Mouse (Mus musculus): Measurements from ENCODE around the gene Abcb6.
A peak's percentile ranks its signal among the peaks of the same experiment; 100 is the strongest.

Abcb6 gene

DNA sequence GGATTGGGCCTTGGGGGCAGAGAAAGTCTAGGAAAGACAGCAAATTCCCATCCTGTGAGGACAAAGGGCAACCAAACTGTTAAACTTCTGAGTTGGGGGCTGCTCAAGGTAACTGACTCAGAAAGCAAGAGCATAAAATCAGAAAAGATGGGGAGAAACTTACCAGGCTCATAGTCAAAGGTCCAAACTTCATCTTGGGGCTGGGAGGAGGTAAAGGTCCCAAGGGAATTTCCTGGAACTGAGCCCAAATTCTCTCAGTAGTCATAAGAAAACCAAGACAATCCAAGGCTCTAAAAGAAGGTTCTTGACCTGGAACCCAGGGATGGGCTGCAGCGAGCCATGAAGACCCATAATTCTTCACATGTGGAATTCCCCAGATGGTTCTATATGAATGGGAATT is 21.0 kb upstream of the Abcb6 start:
- no peak for DNase-seq

DNA sequence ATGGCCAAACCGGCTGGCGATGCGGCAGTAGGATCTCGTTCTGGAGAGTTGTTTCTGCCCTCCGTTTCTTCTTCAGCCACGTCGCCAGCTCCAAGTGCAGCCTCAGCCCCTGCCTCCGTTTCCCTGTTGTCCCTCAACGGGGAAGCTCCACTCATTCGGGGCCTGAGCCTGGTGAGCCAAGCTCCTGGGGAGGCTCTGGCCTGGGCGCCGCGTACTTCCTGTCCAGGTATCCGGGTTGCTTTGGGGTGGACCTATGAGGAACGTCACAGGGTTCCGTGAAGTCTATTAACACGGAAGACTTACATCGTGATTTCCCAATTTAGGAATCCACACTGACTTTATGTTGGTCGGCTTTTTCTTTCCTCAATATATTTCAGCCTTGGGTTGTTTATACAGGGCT is 12.3 kb upstream of the Abcb6 start:
- DNase-seq: peak in 1 of 2 experiments; percentile 45

GRCm38 (mm10) chr1:75191622-75192402 is 11.6 kb upstream of the Abcb6 start, which contains the start of the genes Ankzf1 and Atg9a:
Ankzf1 (plus strand) TSS chr1:75192151.
Atg9a (minus strand) TSS chr1:75192196.
- peak; percentile 92 to 94 for DNase-seq

- DNase-seq: no peak
Observed at GRCm38 (mm10) chr1:75191258-75191621, 11.0 kb upstream of the Abcb6 start.

DNA sequence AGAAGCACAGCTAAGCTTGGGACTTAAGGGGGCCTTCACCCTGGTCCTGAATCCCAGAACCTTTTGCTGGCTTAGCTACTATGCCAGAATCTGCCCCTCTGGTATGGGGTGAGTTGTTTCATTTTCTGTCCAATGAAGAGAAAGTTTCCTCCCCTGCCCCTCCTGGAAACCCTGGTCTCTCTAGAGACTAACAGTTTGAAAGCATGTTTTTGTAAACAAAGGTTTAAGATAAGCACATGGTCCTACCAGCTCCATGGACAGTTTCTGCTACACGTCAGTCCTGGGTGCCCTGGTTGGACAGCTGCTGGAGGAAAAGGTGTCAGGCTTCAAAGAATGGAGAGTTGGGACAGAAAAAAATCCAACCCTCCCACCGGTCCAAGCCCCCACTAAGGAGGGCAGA is 10.4 kb upstream of the Abcb6 start:
- no peak for DNase-seq

GRCm38 (mm10) chr1:75187914-75188483 is 7.8 kb upstream of the Abcb6 start:
- no peak for DNase-seq

DNA sequence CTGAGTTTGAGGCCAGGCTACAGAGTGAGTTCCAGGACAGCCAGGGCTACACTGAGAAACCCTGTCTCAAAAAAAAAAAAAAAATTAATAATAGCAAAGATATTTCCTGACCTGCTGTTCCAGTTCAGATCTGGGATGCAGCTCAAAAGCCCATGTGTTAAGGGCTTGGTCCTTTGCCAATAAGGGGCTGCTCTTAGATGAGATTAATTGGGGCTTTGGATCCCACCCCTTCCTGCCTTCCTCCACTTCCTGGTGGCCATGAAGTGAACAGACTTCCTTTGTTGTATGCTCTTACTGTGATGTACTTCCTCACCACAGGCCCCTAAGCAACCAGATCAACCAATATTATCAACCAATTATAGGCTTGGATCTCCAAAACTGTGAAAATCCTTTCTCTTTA is 6.9 kb upstream of the Abcb6 start:
- no peak for DNase-seq

- DNase-seq: peak in 1 of 2 experiments; percentile 42
Observed at GRCm38 (mm10) chr1:75185495-75185894, 5.3 kb upstream of the Abcb6 start.

DNA sequence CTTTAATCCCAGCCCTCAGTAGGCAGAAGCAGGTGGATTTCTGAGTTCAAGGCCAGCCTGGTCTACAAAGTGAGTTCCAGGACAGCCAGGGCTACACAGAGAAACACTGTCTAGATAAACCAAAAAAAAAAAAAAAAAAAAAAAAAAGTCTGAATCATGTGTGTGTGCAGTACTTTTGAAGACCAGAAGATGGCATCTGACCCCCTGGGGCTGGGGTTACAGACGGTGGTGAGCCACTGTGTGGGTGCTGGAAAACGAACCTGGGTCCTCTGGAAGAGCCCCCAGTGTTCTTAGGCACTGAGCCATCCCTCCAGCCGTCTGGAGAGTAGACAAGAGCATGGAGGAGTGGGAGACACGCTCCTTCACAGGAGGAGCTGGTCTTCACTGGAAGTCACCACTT is 2.0 kb upstream of the Abcb6 start:
- DNase-seq: peak in 1 of 2 experiments; percentile 39

GRCm38 (mm10) chr1:75181377-75181870 is 1.2 kb upstream of the Abcb6 start:
- DNase-seq: peak in 1 of 2 experiments; percentile 37

DNA sequence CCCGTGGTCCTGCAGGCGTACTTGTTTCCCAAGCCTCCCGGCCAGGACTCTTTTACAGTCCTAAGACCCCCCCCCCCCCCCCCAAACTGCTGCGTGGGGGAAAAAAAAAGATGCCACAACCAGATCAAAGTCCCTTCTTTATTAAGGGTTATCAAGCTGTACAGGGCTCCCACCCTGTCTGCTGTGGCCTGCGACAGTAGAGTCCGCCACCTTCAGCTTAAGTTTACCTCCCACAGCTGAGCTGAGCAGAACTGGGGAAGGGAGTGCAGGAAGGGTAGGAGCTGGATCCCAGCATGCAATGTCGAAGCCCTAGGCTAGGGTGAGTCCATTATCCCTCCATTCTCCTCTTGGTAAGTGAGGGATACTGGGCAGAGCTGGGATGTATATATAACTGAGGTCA is 549 bp upstream of the Abcb6 start:
- DNase-seq: no peak

- DNase-seq: peak; percentile 90 to 92
Observed at GRCm38 (mm10) chr1:75179334-75180104, 673 bp downstream of the Abcb6 start.

GRCm38 (mm10) chr1:75168472-75169464 is 11.4 kb downstream of the Abcb6 start, which contains the start of gene Zfand2b:
Zfand2b (plus strand) TSS chr1:75168646.
- DNase-seq: peak; percentile 97

GRCm38 (mm10) chr1:75168093-75168471 is 12.1 kb downstream of the Abcb6 start:
- no peak for DNase-seq

DNA sequence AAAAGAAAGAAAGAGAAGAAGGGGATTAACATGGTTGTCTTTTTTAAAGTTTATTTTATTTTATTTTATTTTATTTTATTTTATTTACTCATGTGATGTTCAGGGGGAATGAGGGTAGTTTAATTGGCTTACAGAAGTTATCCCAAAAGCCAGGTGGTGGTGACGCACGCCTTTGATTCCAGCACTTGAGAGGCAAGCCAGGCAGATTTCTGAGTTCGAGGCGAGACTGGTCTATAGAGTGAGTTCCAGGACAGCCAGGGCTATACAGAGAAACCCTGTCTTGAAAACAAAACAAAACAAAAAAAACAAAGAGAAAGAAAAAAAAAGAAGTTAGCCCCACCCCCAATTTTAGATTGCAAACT is 20.0 kb downstream of the Abcb6 start:
- DNase-seq: no peak

DNA sequence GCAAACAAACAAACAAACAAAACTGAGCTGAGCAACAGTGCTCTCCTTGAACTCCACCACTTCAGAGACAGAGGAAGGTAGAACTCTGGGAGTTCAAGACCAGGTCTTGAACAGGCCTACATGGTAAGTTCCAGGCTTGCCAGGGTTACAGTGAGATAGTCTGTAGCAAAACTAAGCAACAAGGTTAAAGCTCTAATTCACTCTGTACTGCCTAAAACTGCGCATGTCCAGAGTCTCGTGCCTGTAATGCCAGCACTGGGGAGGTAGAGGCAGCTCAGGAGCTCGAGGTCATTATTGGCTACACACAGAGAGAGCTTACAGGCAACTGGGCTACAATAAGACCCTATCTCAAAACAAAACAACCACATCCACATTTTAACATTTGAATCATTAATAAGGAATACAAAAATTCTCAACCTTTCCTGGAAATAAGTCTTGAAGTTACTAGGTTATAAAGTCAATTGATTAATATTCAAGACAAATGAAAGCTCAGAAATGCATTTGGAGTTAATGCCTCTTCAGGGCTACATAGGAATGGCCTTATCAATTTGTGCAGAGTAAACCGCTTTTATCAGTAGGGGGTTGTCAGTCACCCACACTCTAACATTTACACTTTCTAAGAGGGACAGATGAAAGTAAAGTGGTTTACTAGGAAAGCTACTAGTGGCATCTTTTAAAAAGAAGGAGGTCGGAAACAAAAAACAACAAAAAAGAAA is 20.5 kb downstream of the Abcb6 start:
- DNase-seq: no peak

DNA sequence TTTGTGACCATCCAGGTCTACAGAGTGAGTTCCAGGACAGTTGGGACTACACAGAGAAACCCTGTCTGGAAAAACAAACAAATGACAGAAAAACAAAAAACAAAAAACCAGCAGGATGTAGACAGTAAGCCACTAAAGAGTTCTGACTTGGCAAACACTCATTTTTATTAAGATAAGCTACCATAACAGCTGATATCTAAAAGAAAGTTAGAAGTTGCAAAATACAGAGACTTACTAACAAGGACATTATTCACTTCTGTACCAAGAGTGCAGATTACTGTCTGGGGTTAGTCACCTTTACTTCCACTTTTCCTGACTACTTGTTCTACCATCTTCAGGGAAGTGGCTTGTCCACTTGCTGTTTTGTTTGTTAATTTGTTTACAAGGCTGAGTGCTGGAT is 21.2 kb downstream of the Abcb6 start:
- DNase-seq: no peak

DNA sequence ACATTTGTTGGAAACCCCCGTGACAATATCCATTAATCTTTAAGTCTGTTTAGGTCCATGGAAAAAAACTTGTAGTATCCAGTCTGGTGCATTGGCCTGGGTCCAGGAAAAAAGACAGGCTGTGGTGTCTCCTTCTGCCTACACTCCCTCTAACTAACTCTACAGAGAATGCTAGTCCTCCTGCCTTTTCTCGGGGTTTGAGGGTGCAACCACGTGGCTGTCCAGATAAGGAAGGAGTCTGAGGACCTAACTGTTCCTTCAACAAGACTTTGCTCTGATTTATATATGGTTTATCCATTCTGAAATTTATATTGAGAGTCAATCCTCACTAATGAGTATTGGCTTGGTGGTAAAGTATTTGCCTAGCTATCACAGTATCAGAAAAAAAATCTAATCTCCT is 24.4 kb downstream of the Abcb6 start:
- DNase-seq: no peak

- no peak for DNase-seq
Observed at GRCm38 (mm10) chr1:75148727-75149126, 31.5 kb downstream of the Abcb6 start.

DNA sequence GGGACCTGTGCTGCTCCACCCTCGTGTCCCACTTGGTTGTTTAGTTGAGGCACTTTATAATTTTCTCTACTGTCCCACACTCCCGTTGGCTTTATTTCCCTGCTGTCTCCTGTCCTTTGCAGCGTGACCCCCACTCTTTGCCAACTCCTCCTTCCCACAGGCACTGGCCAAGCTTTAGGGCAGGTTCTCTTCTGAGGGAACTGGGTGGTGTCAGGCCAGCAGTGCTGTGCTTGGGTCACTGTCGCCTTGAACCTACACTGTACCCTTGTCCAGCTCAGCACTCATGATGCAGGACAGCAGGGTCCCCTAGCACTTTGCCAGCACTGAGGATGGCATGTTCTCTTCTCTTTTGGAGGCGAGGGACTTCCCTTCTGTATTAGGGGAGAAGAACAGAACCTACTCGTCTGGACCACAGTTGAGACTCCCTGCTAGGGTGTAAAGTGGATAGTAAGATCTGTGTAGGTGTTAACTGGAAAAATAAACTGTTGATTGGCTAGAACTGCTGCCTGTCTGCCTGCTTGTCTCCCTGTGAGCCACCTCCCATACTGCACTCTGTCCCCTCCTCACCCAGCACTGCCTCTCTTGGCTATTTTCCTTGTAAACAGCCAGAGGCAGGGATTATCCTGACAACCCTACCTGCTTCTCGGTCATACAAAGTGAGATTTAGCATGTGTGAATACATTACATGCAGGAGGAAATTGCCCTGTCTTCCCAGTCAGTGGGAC is 32.6 kb downstream of the Abcb6 start:
- DNase-seq: no peak

DNA sequence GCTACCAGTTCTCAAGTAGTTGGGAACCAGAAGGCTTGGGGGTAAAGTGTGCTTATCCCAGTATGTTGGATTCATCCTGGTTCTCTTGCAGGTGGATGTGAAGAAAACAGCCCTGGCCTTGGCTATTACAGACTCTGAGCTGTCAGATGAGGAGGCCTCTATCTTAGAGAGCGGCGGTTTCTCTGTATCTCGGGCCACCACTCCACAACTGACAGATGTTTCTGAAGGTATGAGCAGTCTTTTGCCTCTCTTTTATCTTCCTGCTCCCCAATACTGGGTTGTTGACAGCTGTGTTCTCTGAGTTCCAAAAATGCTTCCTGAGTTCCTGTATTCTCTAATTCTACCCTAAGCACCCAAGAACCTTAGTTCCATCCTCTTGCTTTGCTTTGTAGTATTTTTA is 34.6 kb downstream of the Abcb6 start:
- DNase-seq: no peak
